Mouse (Mus musculus) testis, adult 2 months (tissue): ENCODE results near the gene Crispld2.

Experiments used
- CTCF ChIP-seq: fragments of 200-500 bp; IDR thresholded peaks from 2 replicates; pipeline ENCODE4 v1.5.1; 2012; ENCODE audit warnings: low read depth, mild to moderate bottlenecking, inconsistent platforms, low read length, moderate library complexity; ENCODE audit not compliant: control insufficient read depth, insufficient read depth, insufficient replicate concordance
- POLR2A ChIP-seq: fragments of 200-500 bp; IDR thresholded peaks from 2 replicates; pipeline ENCODE4 v1.6.1; 2012; ENCODE audit warnings: low read depth, mild to moderate bottlenecking, inconsistent platforms, low read length, moderate library complexity; ENCODE audit not compliant: control insufficient read depth

- TF ChIP-seq CTCF (no peak), POLR2A (no peak)
Observed at GRCm38 (mm10) chr8:120037611-120038010, 45.4 kb downstream of the Crispld2 start.
